Mouse (Mus musculus): ENCODE data around the gene Rph3al.

The Rph3al gene

DNA sequence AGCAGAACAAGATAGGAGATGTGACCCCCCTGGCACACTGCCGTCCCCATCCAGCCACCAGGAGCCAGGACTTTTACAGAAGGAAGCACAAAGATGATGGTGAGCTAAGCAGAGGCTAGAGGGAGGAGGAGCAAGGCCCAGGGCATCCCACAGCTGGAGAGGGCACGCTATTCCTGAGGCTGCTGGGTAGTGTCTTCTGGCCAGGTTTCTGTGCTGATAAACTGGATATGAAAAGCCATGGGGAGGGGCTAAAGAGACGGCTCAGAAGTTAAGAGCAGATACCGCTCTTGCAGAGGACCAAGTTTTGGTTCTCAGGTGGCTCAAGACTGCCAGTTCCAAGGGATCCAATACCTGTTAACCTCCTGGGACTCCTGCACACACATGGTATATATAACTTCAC is 76.6 kb downstream of the Rph3al start:
- DNase-seq (ENCODE audit: low read depth, low spot score) = no peak

DNA sequence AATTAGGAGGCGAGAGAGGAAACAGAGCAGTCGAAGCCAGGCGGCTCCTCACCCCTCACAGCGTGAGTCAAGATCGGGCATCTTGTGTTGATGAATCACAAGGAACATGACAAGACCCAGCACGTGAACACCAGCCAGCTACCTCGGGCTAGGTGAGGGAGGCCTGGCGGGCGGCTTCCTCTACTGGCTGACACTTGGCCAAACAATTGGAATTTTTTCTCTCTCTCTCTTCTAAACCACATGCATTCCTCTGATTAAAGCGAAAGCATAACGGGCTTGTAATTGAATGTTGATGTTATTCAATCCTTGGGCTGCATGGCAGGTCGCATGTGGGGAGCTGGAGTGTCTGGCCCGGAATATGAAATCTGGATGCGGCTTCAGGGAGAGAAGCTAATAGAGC is 77.0 kb downstream of the Rph3al start:
- no peak for DNase-seq (ENCODE audit: low read depth, low spot score)

DNA sequence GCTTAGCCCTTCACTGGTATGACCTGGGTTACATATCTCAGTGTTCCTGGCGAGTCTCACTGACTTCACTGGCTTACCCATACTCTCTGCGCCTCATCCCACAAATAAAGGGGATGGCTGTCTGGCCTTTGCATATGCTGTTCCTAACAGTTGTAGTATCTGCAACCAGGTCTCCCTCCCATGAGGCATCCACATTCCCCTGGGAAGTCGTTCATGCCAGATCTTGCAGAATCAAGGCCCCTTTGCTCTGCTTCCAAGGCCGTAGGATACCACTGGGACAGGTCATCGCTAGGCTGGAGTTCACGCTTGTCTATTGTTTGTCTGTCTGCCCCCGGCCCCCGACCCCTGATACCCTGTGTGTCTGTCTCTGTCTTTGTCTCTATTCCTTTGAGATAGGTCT is 78.8 kb downstream of the Rph3al start:
- DNase-seq (ENCODE audit: low read depth, low spot score) = no peak

DNA sequence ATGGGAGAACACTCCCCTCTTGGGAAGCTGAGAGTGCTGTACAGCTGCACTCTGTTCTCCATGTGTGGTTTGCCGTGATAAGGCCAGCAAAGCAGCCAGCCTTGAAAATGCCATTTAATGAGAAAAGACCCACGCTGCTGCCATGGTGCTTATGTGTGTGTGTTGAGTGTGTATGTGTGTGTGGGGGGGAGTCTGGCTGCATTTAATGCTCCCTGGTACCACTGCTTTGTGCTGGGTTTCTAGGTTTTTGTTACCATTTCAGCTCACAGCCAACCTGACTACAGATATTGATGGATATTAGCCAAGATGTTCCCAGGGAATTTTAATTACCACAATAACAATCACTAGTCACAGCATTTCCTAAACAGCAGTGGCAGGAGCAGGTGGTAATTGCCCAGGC is 79.3 kb downstream of the Rph3al start:
- DNase-seq (ENCODE audit: low read depth, low spot score) = no peak

DNA sequence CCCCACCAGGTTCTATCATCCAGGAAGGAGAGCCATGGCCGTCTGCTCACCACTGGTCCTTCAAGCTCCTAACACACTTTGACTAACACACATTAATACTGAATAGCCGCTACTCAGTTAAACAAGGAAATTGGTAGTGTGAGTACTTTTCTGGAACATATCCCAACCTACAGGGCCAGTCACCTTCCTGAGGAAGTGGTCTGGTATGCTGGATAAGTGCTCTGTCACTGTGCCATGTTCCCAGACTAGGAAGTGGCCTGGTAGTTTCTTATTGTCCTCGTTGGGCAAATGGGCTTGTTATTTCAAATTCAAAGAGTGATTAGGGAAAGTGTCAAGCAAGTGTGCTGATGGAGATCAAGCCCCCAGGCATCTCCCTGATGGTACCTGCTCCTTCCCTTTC is 80.4 kb downstream of the Rph3al start:
- DNase-seq (ENCODE audit: low read depth, low spot score) = no peak

DNA sequence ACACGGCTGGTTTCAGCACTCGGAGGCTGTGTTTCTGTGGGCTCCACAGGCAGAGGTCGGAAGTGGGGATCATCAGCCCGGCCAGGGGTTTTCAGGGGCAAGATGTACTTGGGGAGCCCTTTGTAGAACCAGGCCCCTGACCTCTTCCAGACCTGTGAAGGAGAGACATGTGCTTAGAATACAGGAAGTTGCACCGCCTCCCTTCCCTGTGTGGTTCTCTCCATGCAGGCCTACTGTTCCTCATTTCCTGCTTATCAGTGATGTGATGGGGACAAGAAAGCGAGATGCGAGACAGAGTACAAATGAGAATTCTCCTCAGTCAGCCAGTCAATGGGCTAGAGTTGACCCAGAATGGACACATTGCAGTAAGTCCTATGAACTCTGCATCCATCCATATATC is 83.9 kb downstream of the Rph3al start:
- DNase-seq (ENCODE audit: low read depth, low spot score) = no peak

DNA sequence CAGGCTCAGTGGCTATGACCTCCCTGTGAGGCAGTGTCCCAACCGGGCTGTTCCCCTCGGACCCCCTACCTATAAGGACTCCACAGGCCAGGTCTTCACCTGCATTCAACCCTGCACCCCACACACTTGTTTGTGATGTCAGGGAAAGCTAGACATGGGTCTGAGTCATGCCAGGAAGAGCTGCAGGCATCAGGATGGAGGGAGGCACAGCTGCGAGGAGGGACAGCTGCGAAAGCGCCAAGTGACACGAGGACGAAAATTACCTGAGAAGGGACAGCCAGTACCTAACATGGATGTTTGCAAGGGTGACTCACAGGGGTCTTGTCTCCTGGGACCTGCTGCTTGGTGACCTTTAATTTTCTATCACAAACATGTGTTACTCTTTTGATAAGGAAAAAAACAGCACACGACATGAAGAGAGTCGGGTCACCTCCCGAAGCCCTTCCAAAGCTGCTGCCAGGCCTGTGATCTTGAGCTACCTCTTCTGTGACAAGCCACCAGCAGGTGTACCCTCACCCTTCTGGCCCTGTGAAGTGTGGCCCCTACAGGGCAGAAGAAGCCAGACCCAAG is 85.1 kb downstream of the Rph3al start:
- DNase-seq (ENCODE audit: low read depth, low spot score) = no peak

DNA sequence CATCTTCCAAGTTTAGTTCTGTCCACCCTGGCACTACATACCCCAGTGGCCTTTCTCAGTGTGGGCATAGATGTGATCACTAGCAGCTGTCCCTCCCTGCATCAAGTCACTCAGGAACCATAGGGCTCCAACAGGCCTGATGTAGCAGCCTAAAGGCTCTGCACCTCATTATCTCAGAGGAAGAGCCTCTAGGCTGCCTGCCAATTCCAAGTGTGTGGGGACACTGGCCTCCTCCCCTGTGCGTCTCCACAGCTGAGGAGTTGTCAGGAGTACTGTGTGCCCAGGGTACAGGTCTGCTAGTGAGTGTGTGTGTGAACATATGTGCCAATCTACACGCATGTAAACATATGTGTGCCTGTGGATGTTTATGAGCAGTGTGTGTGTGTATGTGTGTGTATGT is 85.7 kb downstream of the Rph3al start:
- no peak for DNase-seq (ENCODE audit: low read depth, low spot score)

DNA sequence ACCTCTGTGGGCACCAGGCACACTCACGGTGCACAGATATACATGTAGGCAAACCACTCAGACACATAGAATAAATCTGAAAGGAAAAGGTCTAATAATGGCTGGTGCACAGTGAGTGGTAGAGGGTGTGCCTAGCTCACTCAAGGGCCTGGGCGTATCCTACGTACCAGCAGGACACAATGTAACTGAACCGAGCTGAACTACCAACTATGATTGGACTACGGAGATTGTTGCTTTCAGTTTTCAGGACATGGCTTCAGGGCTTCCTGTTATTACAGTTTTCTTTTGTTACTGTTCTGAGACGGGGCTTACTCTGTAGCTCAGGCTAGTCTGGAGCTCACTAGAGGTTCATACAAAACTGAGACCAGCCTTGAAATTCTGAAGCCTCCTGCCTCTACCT is 88.7 kb downstream of the Rph3al start:
- no peak for DNase-seq (ENCODE audit: low read depth, low spot score)

- DNase-seq (ENCODE audit: low read depth, low spot score) = no peak
Measured at GRCm38 (mm10) chr11:75846589-75846988, 91.6 kb downstream of the Rph3al start.

GRCm38 (mm10) chr11:75845675-75846074 is 92.6 kb downstream of the Rph3al start:
- DNase-seq (ENCODE audit: low read depth, low spot score) = no peak

DNA sequence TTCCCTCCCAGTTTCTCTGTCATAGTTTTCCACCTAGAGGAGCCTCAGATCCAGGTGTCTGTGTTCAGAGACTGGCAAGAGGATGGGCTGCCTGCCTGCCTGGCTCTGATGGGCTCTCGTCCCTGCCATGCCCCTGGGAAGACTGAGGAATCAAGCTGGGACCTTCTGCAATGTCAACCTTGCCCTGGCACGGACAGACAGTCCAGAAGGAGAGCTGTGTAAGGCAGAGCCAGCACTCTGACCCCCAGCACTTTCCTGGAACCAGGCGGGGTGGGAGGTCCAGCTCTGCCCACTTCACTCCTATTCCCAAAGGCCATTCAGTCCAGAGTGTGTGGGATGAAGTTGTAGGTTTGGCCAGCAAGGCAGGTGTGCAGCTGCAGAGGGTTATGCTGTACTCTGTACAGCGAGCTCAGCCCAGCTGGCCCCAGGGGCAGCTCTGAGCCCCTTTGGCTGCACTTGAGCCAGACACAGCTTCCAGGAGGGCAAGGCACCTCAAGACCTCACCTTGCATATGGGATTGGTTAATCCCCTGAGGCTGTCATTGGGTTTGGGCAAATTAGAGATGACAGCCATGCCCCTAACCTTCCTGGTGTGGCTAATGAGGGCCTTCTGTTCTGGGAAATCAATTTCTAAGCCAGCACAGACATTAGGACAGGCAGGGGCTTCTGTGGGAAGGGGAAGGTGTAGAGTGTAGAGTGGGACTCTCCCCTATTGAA is 95.2 kb downstream of the Rph3al start:
- no peak for DNase-seq (ENCODE audit: low read depth, low spot score)

DNA sequence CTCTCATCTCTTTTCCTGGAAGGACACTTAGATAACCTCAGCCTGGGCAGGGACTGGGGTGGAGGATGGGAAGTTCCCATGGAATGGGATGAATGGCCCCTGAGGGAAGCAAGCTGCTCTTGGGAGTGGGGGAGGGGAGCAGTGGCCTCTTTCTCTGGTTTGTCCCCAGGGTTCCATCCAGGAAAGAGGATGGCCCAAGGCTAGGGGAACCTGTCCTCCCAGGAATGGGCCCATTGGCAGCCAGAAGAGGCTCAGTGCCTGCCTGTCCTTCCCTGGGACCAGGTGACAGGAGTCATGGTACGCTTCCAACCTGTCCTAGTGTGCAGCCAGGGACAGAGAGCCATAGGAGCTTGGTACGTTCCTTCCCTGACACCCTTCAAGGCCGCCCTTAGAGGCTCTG is 96.7 kb downstream of the Rph3al start:
- DNase-seq (ENCODE audit: low read depth, low spot score) = no peak

GRCm38 (mm10) chr11:75839536-75840430 is 98.4 kb downstream of the Rph3al start:
- no peak for DNase-seq (ENCODE audit: low read depth, low spot score)

GRCm38 (mm10) chr11:75838861-75839426 is 99.3 kb downstream of the Rph3al start:
- DNase-seq (ENCODE audit: low read depth, low spot score) = no peak

DNA sequence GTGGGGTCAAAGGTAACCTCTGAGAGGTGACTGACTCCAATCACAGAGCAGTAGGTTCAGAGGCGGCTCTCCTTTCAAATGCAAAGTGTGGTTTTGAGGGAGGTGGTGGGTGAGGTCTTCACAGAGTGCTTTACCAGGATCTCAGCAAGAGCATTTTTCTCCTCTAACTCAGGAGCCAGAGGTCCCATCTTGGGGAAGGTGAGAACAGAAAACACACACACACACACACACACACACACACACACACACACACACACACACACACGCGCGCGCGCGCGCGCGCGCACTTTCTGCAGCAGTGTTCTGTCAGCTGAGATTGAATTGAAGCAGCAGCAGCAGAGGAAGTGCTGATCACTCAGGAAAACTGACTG is 102.0 kb downstream of the Rph3al start:
- peak; percentile 31 for DNase-seq (ENCODE audit: low read depth, low spot score)

DNA sequence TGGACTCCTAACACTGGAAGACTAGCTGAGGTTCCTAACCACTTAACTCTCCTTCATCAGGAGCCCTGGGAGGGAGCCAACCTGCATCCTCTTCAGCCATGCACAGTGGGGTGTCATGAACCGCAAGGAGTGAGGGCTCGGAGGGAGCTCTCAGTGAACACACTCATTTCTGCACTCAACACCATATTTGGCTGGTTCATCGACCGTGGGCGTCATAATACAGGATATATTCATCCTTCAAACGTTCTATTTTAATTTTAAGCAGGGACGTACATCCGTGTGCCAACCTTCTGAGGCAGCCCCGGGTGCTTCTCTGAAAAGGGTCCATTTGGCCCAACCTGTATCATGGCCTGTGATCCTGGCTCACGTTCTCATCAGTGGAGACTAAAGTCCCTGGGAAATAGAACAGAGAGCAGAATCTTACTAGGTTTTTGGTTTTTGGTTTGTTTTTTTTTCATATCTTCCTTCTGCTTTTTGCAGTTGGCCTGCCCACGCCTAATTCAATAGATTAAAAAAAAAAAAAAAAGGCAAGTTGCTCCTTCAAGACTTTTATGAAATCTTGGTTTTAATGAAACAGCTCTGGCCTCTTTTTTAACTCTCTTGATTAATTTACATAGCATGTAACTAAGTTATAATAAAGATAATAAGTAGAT is 102.5 kb downstream of the Rph3al start:
- no peak for DNase-seq (ENCODE audit: low read depth, low spot score)

DNA sequence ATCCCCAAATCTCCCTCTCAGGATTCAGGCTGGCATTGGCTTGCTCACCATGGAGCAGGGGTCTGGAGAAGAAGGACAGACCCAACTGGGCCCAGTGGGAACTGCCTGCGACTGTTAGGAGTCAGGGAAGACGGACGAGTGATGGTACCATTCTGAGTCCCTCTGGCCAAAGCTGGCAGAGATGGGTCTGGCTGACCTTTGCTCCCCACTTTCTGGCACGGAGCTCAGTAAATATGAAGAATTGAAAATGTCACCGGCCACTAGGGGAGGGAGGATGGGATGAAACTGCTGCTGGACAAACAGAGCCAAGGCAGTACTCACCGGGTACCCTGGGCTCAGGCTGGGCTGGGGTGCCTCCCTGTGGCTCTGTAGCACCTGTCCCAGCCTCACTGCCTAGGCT is 105.1 kb downstream of the Rph3al start:
- no peak for DNase-seq (ENCODE audit: low read depth, low spot score)

GRCm38 (mm10) chr11:75830386-75830785 is 107.8 kb downstream of the Rph3al start:
- DNase-seq (ENCODE audit: low read depth, low spot score) = no peak

GRCm38 (mm10) chr11:75827414-75827813 is 110.8 kb downstream of the Rph3al start:
- no peak for DNase-seq (ENCODE audit: low read depth, low spot score)

DNA sequence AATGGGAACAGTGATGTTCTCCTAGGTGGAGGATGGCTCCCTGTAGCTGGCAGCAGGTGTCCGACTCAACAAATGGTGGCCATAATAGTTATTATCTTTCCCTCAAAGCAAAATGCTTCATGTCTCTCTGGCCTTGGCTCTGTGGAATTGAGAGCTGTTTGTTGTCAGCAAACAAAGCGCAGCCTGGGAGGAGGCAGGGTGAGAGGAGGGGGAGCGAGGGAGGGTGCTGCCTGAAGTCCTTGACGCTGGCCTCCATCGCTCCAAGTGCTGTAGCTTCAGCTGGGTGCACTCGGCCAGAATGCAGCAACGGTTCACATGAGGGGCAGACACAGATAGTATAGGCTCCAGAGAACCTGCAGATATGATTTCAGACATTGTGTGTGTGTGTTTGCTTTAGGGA is 114.7 kb downstream of the Rph3al start:
- DNase-seq (ENCODE audit: low read depth, low spot score) = no peak

DNA sequence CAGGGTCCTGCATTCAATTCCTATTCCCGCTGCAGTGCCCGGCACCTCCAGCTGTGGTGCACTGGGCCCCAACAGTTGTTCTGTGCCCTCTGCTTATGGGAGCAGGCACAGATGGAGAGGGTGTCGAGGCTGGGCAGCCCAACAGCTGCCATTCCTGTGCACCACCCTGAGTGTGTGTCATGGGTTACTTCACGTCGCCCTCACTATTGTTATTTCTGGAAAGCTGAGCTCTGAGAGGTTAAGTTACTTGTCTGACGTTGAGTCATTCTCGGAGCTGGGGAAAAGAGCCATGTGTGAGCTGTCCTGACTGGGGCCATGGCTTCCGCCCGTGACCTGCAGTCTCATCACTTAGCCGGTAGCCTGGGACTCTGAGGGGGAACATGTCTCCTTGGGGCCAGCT is 125.1 kb downstream of the Rph3al start:
- no peak for DNase-seq (ENCODE audit: low read depth, low spot score)
